Mouse (Mus musculus): Measurements from ENCODE around the gene Mtch1. TPM values are rescaled to one million over a fixed set of nuclear protein-coding genes. Genes with fewer than 3 reads are reported as not detected.
"Not testable (repeated sequence)": the region's sequence is repeated elsewhere in the genome, so short reads cannot be mapped to it uniquely, and the experiment has no call there.

Gene Mtch1
- polyA plus RNA-seq, 1 experiment from 2014 or later, result 370 TPM

GRCm38 (mm10) chr17:29358928-29359327, 11.2 kb upstream of the Mtch1 start:
- no peak overlapping the region for H3K4me2 ChIP-seq (ENCODE audit: low read depth, low read length)
- DNase-seq (ENCODE audit: low spot score) (no peak), ATAC-seq (replicated peaks; ENCODE audit: insufficient number of reproducible peaks, low FRiP score, low TSS enrichment, low read depth) (no peak)
- no peak overlapping the region for H3K27ac ChIP-seq (replicated peaks; ENCODE audit: low read depth, low read length)
- peaks cover 8% of the 10 kb centered on the region for H3K4me1 ChIP-seq (ENCODE audit: control insufficient read depth, insufficient read depth, low read length)
- no peak overlapping the region for H3K9ac ChIP-seq (replicated peaks; ENCODE audit: low read length)
- WGBS, result 50% methylated on average over 3 of the region's 3 CpGs
- no peaks in the 10 kb centered on the region for H3K27me3 ChIP-seq (ENCODE audit: control insufficient read depth, insufficient read depth, low read length)
- H3K9me3 ChIP-seq (replicated peaks; ENCODE audit: control insufficient read depth, low read length), result no peaks in the 10 kb centered on the region
- no peak overlapping the region for H3K4me3 ChIP-seq (ENCODE audit: low read depth, low read length)
- H3K36me3 ChIP-seq (replicated peaks; ENCODE audit: control insufficient read depth, insufficient read depth, low read depth, low read length), result no peaks in the 10 kb centered on the region

GRCm38 (mm10) chr17:29356882-29357281, 9.1 kb upstream of the Mtch1 start:
- DNase-seq (ENCODE audit: low spot score), result no peak
- Histone ChIP-seq H3K36me3 (replicated peaks; ENCODE audit: control insufficient read depth, insufficient read depth, low read depth, low read length) (no peaks in the 10 kb centered on the region), H3K9ac (replicated peaks; ENCODE audit: low read length) (peak overlapping the region; percentile 51), H3K4me1 (ENCODE audit: control insufficient read depth, insufficient read depth, low read length) (peaks cover 8% of the 10 kb centered on the region), H3K4me3 (ENCODE audit: low read depth, low read length) (peak overlapping the region; percentile 21; the same call in 1 of the 2 replicates), H3K27ac (replicated peaks; ENCODE audit: low read depth, low read length) (peak overlapping the region; percentile 90; the same call in 1 of the 2 replicates), H3K4me2 (ENCODE audit: low read depth, low read length) (peak overlapping the region; percentile 54), H3K27me3 (ENCODE audit: control insufficient read depth, insufficient read depth, low read length) (no peaks in the 10 kb centered on the region), H3K9me3 (replicated peaks; ENCODE audit: control insufficient read depth, low read length) (no peaks in the 10 kb centered on the region)
- 8% methylated on average over 9 of the region's 9 CpGs for WGBS
- ATAC-seq (replicated peaks; ENCODE audit: insufficient number of reproducible peaks, low FRiP score, low TSS enrichment, low read depth), result peak; percentile 60

GRCm38 (mm10) chr17:29356479-29356856, 8.7 kb upstream of the Mtch1 start:
- peak overlapping the region; percentile 54 for H3K4me2 ChIP-seq (ENCODE audit: low read depth, low read length)
- WGBS, result 5% methylated on average over 9 of the region's 11 CpGs
- no peaks in the 10 kb centered on the region for H3K9me3 ChIP-seq (replicated peaks; ENCODE audit: control insufficient read depth, low read length)
- no peaks in the 10 kb centered on the region for H3K27me3 ChIP-seq (ENCODE audit: control insufficient read depth, insufficient read depth, low read length)
- ATAC-seq (replicated peaks; ENCODE audit: insufficient number of reproducible peaks, low FRiP score, low TSS enrichment, low read depth), result peak; percentile 86
- H3K9ac ChIP-seq (replicated peaks; ENCODE audit: low read length), result peak overlapping the region; percentile 51
- H3K36me3 ChIP-seq (replicated peaks; ENCODE audit: control insufficient read depth, insufficient read depth, low read depth, low read length), result no peaks in the 10 kb centered on the region
- peak; percentile 85 for DNase-seq (ENCODE audit: low spot score)
- H3K27ac ChIP-seq (replicated peaks; ENCODE audit: low read depth, low read length), result peak overlapping the region; percentile 90
- peaks cover 8% of the 10 kb centered on the region for H3K4me1 ChIP-seq (ENCODE audit: control insufficient read depth, insufficient read depth, low read length)
- H3K4me3 ChIP-seq (ENCODE audit: low read depth, low read length), result peak overlapping the region; percentile 21; the same call in 1 of the 2 replicates

- H3K4me2 ChIP-seq (ENCODE audit: low read depth, low read length), result peak overlapping the region; percentile 54
- H3K9me3 ChIP-seq (replicated peaks; ENCODE audit: control insufficient read depth, low read length), result no peaks in the 10 kb centered on the region
- peak overlapping the region; percentile 51 for H3K9ac ChIP-seq (replicated peaks; ENCODE audit: low read length)
- no peak overlapping the region; the same call in 1 of the 2 replicates for H3K4me3 ChIP-seq (ENCODE audit: low read depth, low read length)
- 28% methylated on average over 17 of the region's 17 CpGs for WGBS
- no peaks in the 10 kb centered on the region for H3K27me3 ChIP-seq (ENCODE audit: control insufficient read depth, insufficient read depth, low read length)
- H3K36me3 ChIP-seq (replicated peaks; ENCODE audit: control insufficient read depth, insufficient read depth, low read depth, low read length), result no peaks in the 10 kb centered on the region
- ATAC-seq (replicated peaks; ENCODE audit: insufficient number of reproducible peaks, low FRiP score, low TSS enrichment, low read depth) (peak; percentile 66), DNase-seq (ENCODE audit: low spot score) (peak; percentile 57)
- peak overlapping the region; percentile 90 for H3K27ac ChIP-seq (replicated peaks; ENCODE audit: low read depth, low read length)
- peaks cover 8% of the 10 kb centered on the region for H3K4me1 ChIP-seq (ENCODE audit: control insufficient read depth, insufficient read depth, low read length)
These were observed 8.2 kb upstream of the Mtch1 start for GRCm38 (mm10) chr17:29355841-29356478.

GRCm38 (mm10) chr17:29355461-29355840, 7.7 kb upstream of the Mtch1 start:
- Histone ChIP-seq H3K9me3 (replicated peaks; ENCODE audit: control insufficient read depth, low read length) (no peaks in the 10 kb centered on the region), H3K36me3 (replicated peaks; ENCODE audit: control insufficient read depth, insufficient read depth, low read depth, low read length) (no peaks in the 10 kb centered on the region), H3K4me1 (ENCODE audit: control insufficient read depth, insufficient read depth, low read length) (peaks cover 8% of the 10 kb centered on the region), H3K9ac (replicated peaks; ENCODE audit: low read length) (peak overlapping the region; percentile 51), H3K4me2 (ENCODE audit: low read depth, low read length) (no peak overlapping the region), H3K4me3 (ENCODE audit: low read depth, low read length) (no peak overlapping the region), H3K27ac (replicated peaks; ENCODE audit: low read depth, low read length) (peak overlapping the region; percentile 90), H3K27me3 (ENCODE audit: control insufficient read depth, insufficient read depth, low read length) (no peaks in the 10 kb centered on the region)
- WGBS, result 52% methylated on average over 5 of the region's 5 CpGs
- DNase-seq (ENCODE audit: low spot score) (no peak), ATAC-seq (replicated peaks; ENCODE audit: insufficient number of reproducible peaks, low FRiP score, low TSS enrichment, low read depth) (peak; percentile 58)

GRCm38 (mm10) chr17:29351056-29351455, 3.3 kb upstream of the Mtch1 start:
- H3K36me3 ChIP-seq (replicated peaks; ENCODE audit: control insufficient read depth, insufficient read depth, low read depth, low read length); H3K9ac ChIP-seq (replicated peaks; ENCODE audit: low read length); DNase-seq (ENCODE audit: low spot score); H3K27me3 ChIP-seq (ENCODE audit: control insufficient read depth, insufficient read depth, low read length); H3K9me3 ChIP-seq (replicated peaks; ENCODE audit: control insufficient read depth, low read length); H3K4me1 ChIP-seq (ENCODE audit: control insufficient read depth, insufficient read depth, low read length); H3K4me2 ChIP-seq (ENCODE audit: low read depth, low read length); ATAC-seq (replicated peaks; ENCODE audit: insufficient number of reproducible peaks, low FRiP score, low TSS enrichment, low read depth); H3K27ac ChIP-seq (replicated peaks; ENCODE audit: low read depth, low read length); H3K4me3 ChIP-seq (ENCODE audit: low read depth, low read length): not testable (repeated sequence)
- 80% methylated on average over 5 of the region's 5 CpGs for WGBS

GRCm38 (mm10) chr17:29348996-29349395, 1.3 kb upstream of the Mtch1 start:
- Histone ChIP-seq H3K4me3 (ENCODE audit: low read depth, low read length) (no peak overlapping the region), H3K27me3 (ENCODE audit: control insufficient read depth, insufficient read depth, low read length) (no peaks in the 10 kb centered on the region), H3K36me3 (replicated peaks; ENCODE audit: control insufficient read depth, insufficient read depth, low read depth, low read length) (no peaks in the 10 kb centered on the region), H3K27ac (replicated peaks; ENCODE audit: low read depth, low read length) (no peak overlapping the region), H3K9ac (replicated peaks; ENCODE audit: low read length) (no peak overlapping the region), H3K4me2 (ENCODE audit: low read depth, low read length) (no peak overlapping the region), H3K9me3 (replicated peaks; ENCODE audit: control insufficient read depth, low read length) (no peaks in the 10 kb centered on the region), H3K4me1 (ENCODE audit: control insufficient read depth, insufficient read depth, low read length) (no peaks in the 10 kb centered on the region)
- no peak for ATAC-seq (replicated peaks; ENCODE audit: insufficient number of reproducible peaks, low FRiP score, low TSS enrichment, low read depth)
- 83% methylated on average over 2 of the region's 2 CpGs for WGBS
- DNase-seq (ENCODE audit: low spot score), result no peak

- peak overlapping the region; percentile 49 for H3K4me2 ChIP-seq (ENCODE audit: low read depth, low read length)
- no peaks in the 10 kb centered on the region for H3K9me3 ChIP-seq (replicated peaks; ENCODE audit: control insufficient read depth, low read length)
- under 1% methylated on average over 43 of the region's 45 CpGs for WGBS
- H3K27me3 ChIP-seq (ENCODE audit: control insufficient read depth, insufficient read depth, low read length), result no peaks in the 10 kb centered on the region
- H3K4me1 ChIP-seq (ENCODE audit: control insufficient read depth, insufficient read depth, low read length), result peaks cover 3% of the 10 kb centered on the region; the same call in 1 of the 2 replicates
- peak overlapping the region; percentile 87 for H3K4me3 ChIP-seq (ENCODE audit: low read depth, low read length)
- H3K27ac ChIP-seq (replicated peaks; ENCODE audit: low read depth, low read length), result peak overlapping the region; percentile 74
- no peaks in the 10 kb centered on the region for H3K36me3 ChIP-seq (replicated peaks; ENCODE audit: control insufficient read depth, insufficient read depth, low read depth, low read length)
- DNase-seq (ENCODE audit: low spot score), result peak; percentile 38
- H3K9ac ChIP-seq (replicated peaks; ENCODE audit: low read length), result peak overlapping the region; percentile 84
- ATAC-seq (replicated peaks; ENCODE audit: insufficient number of reproducible peaks, low FRiP score, low TSS enrichment, low read depth), result peak; percentile 21; the same call in 1 of the 2 replicates
These were observed 549 bp downstream of the Mtch1 start for GRCm38 (mm10) chr17:29347126-29347644.
